Mouse (Mus musculus) kidney, adult 2 months (tissue): ENCODE results near the gene Uba5.

Source experiments
- CTCF ChIP-seq: fragments of 200-500 bp; conservative IDR thresholded peaks from 2 replicates; pipeline ENCODE4 v1.5.1; 2011; ENCODE audit warnings: low read depth, mild to moderate bottlenecking, control low read depth, low read length, moderate library complexity, mixed read lengths; ENCODE audit not compliant: insufficient read depth, insufficient read length
- POLR2A ChIP-seq: fragments of 200-500 bp; IDR thresholded peaks from one replicate; pipeline ENCODE4 v1.6.1; 2011; ENCODE audit warnings: low read depth, low read length, control low read depth

DNA sequence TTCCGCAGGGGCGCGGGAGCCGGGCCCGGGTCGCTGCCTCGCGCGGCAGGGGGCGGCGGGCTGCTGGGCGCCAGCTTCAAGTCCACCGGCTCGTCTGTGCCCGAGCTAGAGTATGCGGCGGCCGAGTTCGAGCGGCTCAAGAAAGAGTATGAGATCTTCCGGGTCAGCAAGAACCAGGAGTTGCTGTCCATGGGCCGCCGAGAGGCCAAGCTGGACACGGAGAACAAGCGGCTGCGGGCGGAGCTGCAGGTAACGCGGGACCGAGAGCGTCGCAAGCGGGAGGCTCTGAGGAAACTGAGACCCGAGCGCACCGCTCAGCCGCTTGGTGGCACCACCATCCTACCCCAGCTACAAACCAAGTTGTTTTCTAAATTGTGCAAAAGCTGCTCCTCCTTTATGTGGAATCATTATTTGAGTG lies 60.0 kb downstream of the Uba5 start:
- TF ChIP-seq CTCF (peak; percentile 68), POLR2A (no peak)
